Mouse (Mus musculus) intestine, embryonic 16.5 days (tissue): ENCODE measurements at regions not wholly inside any gene's neighbourhood (a gene's known extent, or its start where the extent isn't known, plus 50 kb on each side); places are given as distances from the start of the nearest gene placed in this dataset.

Source experiments
- ATAC-seq: fragments of 200-750 bp; cut with Nextera tagmentation; 2 replicates; pipeline ENCODE4 v1.8.0; 2017; ENCODE audit warnings: moderate TSS enrichment, moderate library complexity
- H3K27ac ChIP-seq: fragments of 300-500 bp; sonication (generic); 2 replicates; pipeline ENCODE4 v1.5.1; 2014; ENCODE audit warnings: mild to moderate bottlenecking, low read length
- H3K27me3 ChIP-seq: fragments of 300-500 bp; sonication (generic); replicated peaks from 2 replicates; pipeline ENCODE4 v1.6.1; 2014; ENCODE audit warnings: low read length, control low read depth, mixed read lengths; ENCODE audit not compliant: control insufficient read depth, insufficient read depth
- H3K36me3 ChIP-seq: fragments of 300-500 bp; sonication (generic); 2 replicates; pipeline ENCODE4 v1.6.1; 2014; ENCODE audit warnings: low read length, control low read depth; ENCODE audit not compliant: control insufficient read depth, insufficient read depth
- H3K4me1 ChIP-seq: fragments of 300-500 bp; sonication (generic); 2 replicates; pipeline ENCODE4 v1.6.1; 2014; ENCODE audit warnings: low read length, control low read depth, mixed read lengths; ENCODE audit not compliant: control insufficient read depth, insufficient read depth
- H3K4me2 ChIP-seq: fragments of 300-500 bp; sonication (generic); 2 replicates; pipeline ENCODE4 v1.6.1; 2014; ENCODE audit warnings: low read depth, low read length, control low read depth
- H3K4me3 ChIP-seq: fragments of 300-500 bp; sonication (generic); 2 replicates; pipeline ENCODE4 v1.5.1; 2014; ENCODE audit warnings: mild to moderate bottlenecking, low read length
- H3K9ac ChIP-seq: fragments of 300-500 bp; sonication (generic); 2 replicates; pipeline ENCODE4 v1.6.1; 2014; ENCODE audit warnings: low read depth, low read length
- H3K9me3 ChIP-seq: fragments of 300-500 bp; sonication (generic); 2 replicates; pipeline ENCODE4 v1.6.1; 2016; ENCODE audit warnings: low read length, control low read depth; ENCODE audit not compliant: control insufficient read depth
- WGBS: fragments of 180-500 bp; shearing (Covaris S2); extraction: QIAGEN DNeasy Blood & Tissue Kit; methylation state at CpG from one replicate; pipeline ENCODE4 v1.1.7; 2014; 5-methylcytosine and 5-hydroxymethylcytosine counted together

DNA sequence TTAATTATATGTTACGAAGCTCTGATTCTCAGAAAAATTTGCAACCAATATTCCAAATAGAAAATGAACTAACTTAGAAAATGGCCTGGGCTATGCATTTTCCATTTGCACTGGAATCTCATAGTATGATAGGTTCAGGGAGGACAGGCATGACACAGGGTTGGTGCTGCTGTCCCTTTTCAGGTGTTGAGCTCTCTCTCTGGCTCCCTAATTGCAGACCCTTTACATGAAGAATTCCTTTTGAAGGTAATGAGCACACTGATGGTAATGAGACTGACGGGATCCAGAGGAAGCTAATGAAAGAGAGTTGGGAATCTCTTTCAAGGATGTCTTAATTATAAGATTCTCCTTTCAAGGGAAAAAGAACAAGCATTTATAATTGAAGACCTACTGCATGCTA, 87.6 kb downstream of the Serpinb8 start:
- no peaks in the 10 kb centered on the region for H3K36me3 ChIP-seq
- no peaks in the 10 kb centered on the region for H3K4me1 ChIP-seq
- H3K9me3 ChIP-seq, result no peaks in the 10 kb centered on the region
- no peaks in the 10 kb centered on the region for H3K27me3 ChIP-seq
- H3K27ac ChIP-seq, result no peak overlapping the region
- H3K4me3 ChIP-seq, result no peak overlapping the region
- H3K4me2 ChIP-seq, result no peak overlapping the region
- no peak overlapping the region for H3K9ac ChIP-seq
- no peak for ATAC-seq
- 81% methylated on average over 2 of the region's 2 CpGs for WGBS

DNA sequence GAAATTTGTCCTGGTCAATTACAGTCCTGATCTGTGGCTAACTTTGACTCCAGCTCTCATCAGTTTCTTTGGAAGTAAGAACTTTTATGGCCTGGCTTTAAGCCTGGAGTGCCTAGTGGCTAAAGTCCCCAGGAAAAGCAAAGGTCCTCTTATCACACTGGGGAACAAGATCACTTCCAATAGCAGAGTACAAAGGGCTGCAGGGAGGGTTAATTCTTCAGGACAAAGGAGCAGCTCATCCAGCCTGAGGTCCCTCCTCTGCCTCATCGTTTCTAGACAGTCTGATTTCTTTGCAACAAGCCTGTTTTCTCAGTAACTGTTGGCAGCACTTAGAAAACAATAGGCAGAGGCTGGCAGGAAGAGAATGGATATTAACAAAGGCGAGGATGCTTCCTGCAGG, 107.1 kb downstream of the Serpinb8 start:
- Histone ChIP-seq H3K9ac (no peak overlapping the region), H3K9me3 (no peaks in the 10 kb centered on the region), H3K27me3 (no peaks in the 10 kb centered on the region), H3K4me1 (no peaks in the 10 kb centered on the region), H3K27ac (no peak overlapping the region), H3K4me3 (no peak overlapping the region), H3K36me3 (no peaks in the 10 kb centered on the region), H3K4me2 (no peak overlapping the region)
- WGBS, result 39% methylated on average over 2 of the region's 2 CpGs
- ATAC-seq, result peak; percentile 95

DNA sequence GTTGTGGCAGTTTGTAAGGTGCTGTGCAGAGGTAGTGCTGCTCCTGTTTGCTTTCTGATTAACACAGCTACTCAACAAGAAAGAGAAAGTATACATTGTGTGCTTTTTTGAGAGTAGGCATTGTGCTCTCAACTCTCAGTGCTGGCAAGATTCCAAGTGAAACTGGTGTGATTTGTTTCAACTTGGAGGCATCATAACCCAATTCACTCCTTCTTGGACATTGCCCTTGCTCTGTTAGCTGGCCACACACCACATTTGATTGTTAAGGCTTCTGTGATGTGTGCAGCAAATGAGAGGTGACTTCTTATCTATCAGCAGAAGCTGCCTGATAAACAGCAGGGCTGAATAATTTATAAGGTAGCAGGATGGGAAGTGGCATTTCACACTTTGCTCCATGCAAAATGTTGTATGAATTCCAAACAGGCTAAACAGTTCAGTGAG, 116.3 kb downstream of the Serpinb8 start:
- no peaks in the 10 kb centered on the region for H3K27me3 ChIP-seq
- H3K27ac ChIP-seq, result no peak overlapping the region
- ATAC-seq, result peak; percentile 66
- H3K4me2 ChIP-seq, result no peak overlapping the region
- H3K9ac ChIP-seq, result no peak overlapping the region
- H3K36me3 ChIP-seq, result no peaks in the 10 kb centered on the region
- no peaks in the 10 kb centered on the region for H3K9me3 ChIP-seq
- no peak overlapping the region for H3K4me3 ChIP-seq
- no peaks in the 10 kb centered on the region for H3K4me1 ChIP-seq

DNA sequence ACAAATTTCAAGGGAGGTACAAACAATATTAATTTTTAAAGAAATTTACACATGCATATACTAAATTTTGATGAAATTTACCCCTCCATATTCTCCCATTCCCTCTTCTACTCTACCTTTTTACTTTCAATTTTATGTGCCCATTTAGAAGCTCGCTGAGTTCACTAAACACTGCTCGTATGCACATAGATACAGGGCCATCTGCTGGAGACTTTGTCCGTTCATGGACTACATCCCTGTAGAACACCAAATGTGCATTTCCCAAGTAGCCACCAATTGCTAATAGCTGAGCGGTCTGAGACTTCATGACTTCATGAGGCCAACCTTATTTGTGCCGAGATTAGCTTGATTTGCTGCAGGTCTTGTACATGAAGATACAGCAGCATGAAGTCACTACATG, 118.8 kb downstream of the Serpinb8 start:
- no peak overlapping the region for H3K27ac ChIP-seq
- H3K27me3 ChIP-seq, result no peaks in the 10 kb centered on the region
- no peak overlapping the region for H3K9ac ChIP-seq
- H3K36me3 ChIP-seq, result no peaks in the 10 kb centered on the region
- no peak overlapping the region for H3K4me2 ChIP-seq
- H3K9me3 ChIP-seq, result no peaks in the 10 kb centered on the region
- H3K4me3 ChIP-seq, result no peak overlapping the region
- 91% methylated on average over 5 of the region's 5 CpGs for WGBS
- no peak for ATAC-seq
- H3K4me1 ChIP-seq, result no peaks in the 10 kb centered on the region

DNA sequence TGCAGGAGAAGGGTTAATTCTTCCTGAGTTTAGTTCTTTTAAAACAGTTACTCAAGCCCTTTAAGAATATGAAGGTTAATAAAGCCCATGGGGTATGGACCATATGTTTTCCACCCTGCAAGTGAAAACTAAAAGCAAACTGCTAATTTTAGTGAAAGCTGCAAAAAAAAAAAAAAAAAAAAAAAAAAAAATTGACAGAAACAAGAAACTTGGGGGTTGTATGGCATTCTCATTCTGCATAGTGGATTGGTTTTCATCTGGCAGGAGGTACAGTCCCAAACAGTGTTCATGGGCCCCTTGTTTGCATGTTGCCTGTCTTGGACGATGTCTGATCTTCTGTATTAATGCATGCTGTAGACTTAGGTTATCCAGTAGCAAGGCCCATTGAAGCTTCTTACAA, 125.1 kb downstream of the Serpinb8 start:
- 76% methylated on average over 1 of the region's 1 CpGs for WGBS
- Histone ChIP-seq H3K4me2 (no peak overlapping the region), H3K9me3 (no peaks in the 10 kb centered on the region)

DNA sequence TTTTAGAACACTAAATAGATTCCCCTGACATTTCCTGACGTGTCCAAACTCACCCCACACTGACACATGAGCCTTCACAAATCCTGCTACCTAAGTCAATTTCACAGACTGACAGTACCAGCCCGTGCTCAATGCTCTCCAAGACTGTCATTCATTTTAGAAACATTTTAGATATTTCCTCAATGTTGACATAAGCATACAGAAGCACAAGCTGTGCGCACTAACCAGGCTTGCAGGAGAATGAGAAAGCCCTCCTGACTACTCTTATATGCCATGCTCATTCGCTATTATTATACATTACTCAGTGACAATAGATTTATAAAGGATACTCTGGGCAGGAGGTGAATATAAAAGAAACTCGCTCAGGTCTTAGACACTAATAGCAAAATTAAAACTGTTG, 129.5 kb downstream of the Serpinb8 start:
- Histone ChIP-seq H3K4me2 (no peak overlapping the region), H3K36me3 (no peaks in the 10 kb centered on the region), H3K27me3 (no peaks in the 10 kb centered on the region), H3K9me3 (no peaks in the 10 kb centered on the region), H3K9ac (no peak overlapping the region), H3K4me3 (no peak overlapping the region), H3K4me1 (no peaks in the 10 kb centered on the region), H3K27ac (no peak overlapping the region)
- 77% methylated on average over 5 of the region's 5 CpGs for WGBS
- no peak for ATAC-seq

More for the DNA sequence above, 125.1 kb downstream of the Serpinb8 start:
- Histone ChIP-seq H3K27ac (no peak overlapping the region), H3K4me1 (no peaks in the 10 kb centered on the region), H3K9ac (no peak overlapping the region), H3K4me3 (no peak overlapping the region), H3K36me3 (no peaks in the 10 kb centered on the region), H3K27me3 (no peaks in the 10 kb centered on the region)
- ATAC-seq, result no peak

DNA sequence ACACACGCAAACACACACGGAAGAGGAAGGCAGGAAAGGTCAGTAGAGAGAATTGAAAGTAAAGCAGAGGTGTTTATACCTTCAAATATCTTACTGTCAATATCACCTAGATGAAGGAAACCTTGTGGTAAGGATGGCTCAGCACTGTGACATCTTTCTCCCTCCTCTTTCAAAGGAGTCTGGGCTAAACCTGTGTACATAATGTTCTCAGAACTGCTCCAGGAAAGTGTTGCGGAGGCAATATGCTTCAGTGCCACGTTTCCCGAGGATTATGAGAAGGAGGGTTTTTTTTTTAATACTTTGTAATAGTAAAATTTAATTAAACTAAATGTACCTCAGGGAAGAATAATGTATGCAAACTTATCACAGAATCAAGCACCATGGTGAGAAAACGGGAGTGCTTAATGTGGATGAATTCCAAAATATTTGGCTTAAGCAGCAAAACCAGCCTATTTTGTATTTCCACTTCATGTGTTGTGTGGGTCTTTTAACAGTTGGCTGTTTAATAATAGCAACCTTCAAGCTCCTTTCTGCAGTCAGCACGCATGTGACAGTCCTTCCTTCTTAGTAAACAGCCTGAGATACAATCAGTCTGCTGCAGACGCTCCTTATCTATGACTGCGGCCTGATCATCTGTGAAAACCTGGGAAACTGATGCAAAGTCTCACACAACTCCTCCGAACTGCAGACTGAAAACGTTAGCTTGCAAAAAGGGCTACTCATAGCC, 138.5 kb downstream of the Serpinb8 start:
- H3K4me1 ChIP-seq, result no peaks in the 10 kb centered on the region
- H3K27ac ChIP-seq, result no peak overlapping the region
- no peak for ATAC-seq
- 71% methylated on average over 11 of the region's 11 CpGs for WGBS
- no peaks in the 10 kb centered on the region for H3K36me3 ChIP-seq
- H3K9ac ChIP-seq, result no peak overlapping the region
- no peak overlapping the region for H3K4me2 ChIP-seq
- no peak overlapping the region for H3K4me3 ChIP-seq
- H3K9me3 ChIP-seq, result no peaks in the 10 kb centered on the region
- no peaks in the 10 kb centered on the region for H3K27me3 ChIP-seq

DNA sequence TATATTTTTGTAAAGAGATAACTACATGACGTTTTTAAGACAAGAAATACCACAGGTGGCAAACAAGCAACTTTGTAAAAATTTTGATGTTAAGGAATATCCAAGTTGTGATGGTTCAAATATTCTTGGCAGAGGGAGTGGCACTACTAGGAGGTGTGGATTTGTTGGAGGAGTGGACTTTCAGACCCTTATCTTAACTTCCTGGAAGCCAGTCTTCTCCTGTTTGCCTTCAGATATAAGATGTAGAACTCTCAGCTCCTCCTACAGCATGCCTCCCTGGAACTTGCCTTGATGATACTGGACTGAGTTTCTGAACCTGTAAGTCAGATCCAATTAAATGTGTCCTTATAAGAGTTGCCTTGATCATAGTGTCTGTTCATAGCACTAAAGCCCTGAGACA, 175.5 kb downstream of the Serpinb8 start:
- H3K27me3 ChIP-seq, result no peaks in the 10 kb centered on the region
- peak; percentile 69 for ATAC-seq

DNA sequence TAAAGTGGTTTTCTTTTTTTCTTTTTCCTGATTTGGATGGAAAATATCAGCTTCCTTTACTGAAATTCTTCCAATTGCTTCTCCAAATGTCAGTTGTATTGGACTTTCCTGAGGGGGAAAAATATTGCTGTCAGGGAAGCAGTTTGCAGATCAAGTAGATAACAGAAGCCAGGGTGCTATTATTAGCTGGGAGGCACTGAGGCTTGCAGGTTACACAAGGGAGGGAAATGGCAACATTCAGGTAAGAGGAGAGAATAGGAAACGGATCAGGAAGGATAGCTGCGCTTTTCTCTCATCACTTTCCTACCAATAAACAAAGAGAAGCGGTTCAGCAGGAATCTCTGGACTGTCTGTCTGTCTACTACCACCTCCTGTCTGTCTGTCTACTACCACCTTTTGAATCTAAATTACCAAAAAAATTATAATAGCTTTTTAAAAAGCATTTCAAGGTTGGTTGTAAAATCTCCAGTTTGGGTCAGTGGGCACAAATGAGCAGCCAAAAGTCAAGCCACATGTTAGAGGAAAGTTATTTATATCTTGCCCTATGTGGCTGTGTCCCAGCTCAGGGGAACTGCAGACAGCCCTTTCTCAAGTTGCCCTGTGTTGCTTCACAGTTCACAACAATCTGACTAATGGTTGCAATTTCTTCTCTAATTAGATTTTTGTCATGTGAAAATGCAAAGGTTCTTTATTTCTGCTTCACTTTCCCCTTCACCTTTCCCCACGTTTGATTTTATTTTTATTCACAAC, 177.6 kb downstream of the Serpinb8 start:
- no peaks in the 10 kb centered on the region for H3K36me3 ChIP-seq
- no peak overlapping the region for H3K27ac ChIP-seq
- 54% methylated on average over 4 of the region's 4 CpGs for WGBS
- no peaks in the 10 kb centered on the region for H3K9me3 ChIP-seq
- H3K4me1 ChIP-seq, result no peaks in the 10 kb centered on the region
- H3K4me3 ChIP-seq, result no peak overlapping the region
- ATAC-seq, result no peak
- no peak overlapping the region for H3K4me2 ChIP-seq
- H3K9ac ChIP-seq, result no peak overlapping the region
- H3K27me3 ChIP-seq, result no peaks in the 10 kb centered on the region

More for the DNA sequence above, 175.5 kb downstream of the Serpinb8 start:
- Histone ChIP-seq H3K27ac (no peak overlapping the region), H3K36me3 (no peaks in the 10 kb centered on the region), H3K9ac (no peak overlapping the region), H3K9me3 (no peaks in the 10 kb centered on the region), H3K4me3 (no peak overlapping the region), H3K4me2 (no peak overlapping the region), H3K4me1 (no peaks in the 10 kb centered on the region)
- WGBS, result 75% methylated on average over 1 of the region's 1 CpGs
